Mouse (Mus musculus) ovary, postnatal 10 days (tissue): Measurements from ENCODE around the gene Sik3.
"Not testable (repeated sequence)": the region's sequence is repeated elsewhere in the genome, so short reads cannot be mapped to it uniquely, and the experiment has no call there.

Experiments used
- DNase-seq: peaks from one replicate; pipeline ENCODE4 v3.0.0; 2022; ENCODE audit warnings: low spot score

Gene Sik3

GRCm38 (mm10) chr9:46152067-46153015 is 139.7 kb downstream of the Sik3 start:
- no peak for DNase-seq

GRCm38 (mm10) chr9:46154469-46154868 is 141.8 kb downstream of the Sik3 start:
- DNase-seq = no peak

- no peak for DNase-seq
Observed at GRCm38 (mm10) chr9:46155026-46155425, 142.4 kb downstream of the Sik3 start.

- DNase-seq = not testable (repeated sequence)
Observed at GRCm38 (mm10) chr9:46155818-46156217, 143.2 kb downstream of the Sik3 start.

GRCm38 (mm10) chr9:46156711-46157110 is 144.1 kb downstream of the Sik3 start:
- no peak for DNase-seq

- no peak for DNase-seq
Observed at GRCm38 (mm10) chr9:46158273-46158813, 145.7 kb downstream of the Sik3 start.

GRCm38 (mm10) chr9:46163430-46163829 is 150.8 kb downstream of the Sik3 start:
- no peak for DNase-seq

- DNase-seq = no peak
Observed at GRCm38 (mm10) chr9:46168802-46169201, 156.2 kb downstream of the Sik3 start.

- no peak for DNase-seq
Observed at GRCm38 (mm10) chr9:46172251-46172650, 159.6 kb downstream of the Sik3 start.

- no peak for DNase-seq
Observed at GRCm38 (mm10) chr9:46172953-46173352, 160.3 kb downstream of the Sik3 start.

GRCm38 (mm10) chr9:46173919-46174318 is 161.3 kb downstream of the Sik3 start:
- no peak for DNase-seq

- DNase-seq = no peak
Observed at GRCm38 (mm10) chr9:46174770-46175294, 162.2 kb downstream of the Sik3 start.

GRCm38 (mm10) chr9:46175300-46175699 is 162.7 kb downstream of the Sik3 start:
- DNase-seq = no peak

- no peak for DNase-seq
Observed at GRCm38 (mm10) chr9:46175938-46176375, 163.3 kb downstream of the Sik3 start.

- DNase-seq = no peak
Observed at GRCm38 (mm10) chr9:46176613-46177012, 164.0 kb downstream of the Sik3 start.

- no peak for DNase-seq
Observed at GRCm38 (mm10) chr9:46178595-46178994, 166.0 kb downstream of the Sik3 start.

GRCm38 (mm10) chr9:46181297-46181696 is 168.7 kb downstream of the Sik3 start:
- no peak for DNase-seq

- no peak for DNase-seq
Observed at GRCm38 (mm10) chr9:46184542-46184941, 171.9 kb downstream of the Sik3 start.

GRCm38 (mm10) chr9:46185191-46185590 is 172.6 kb downstream of the Sik3 start:
- DNase-seq = no peak

- no peak for DNase-seq
Observed at GRCm38 (mm10) chr9:46186387-46186786, 173.8 kb downstream of the Sik3 start.

GRCm38 (mm10) chr9:46188370-46188769 is 175.8 kb downstream of the Sik3 start:
- DNase-seq = no peak

- DNase-seq = no peak
Observed at GRCm38 (mm10) chr9:46188956-46189355, 176.3 kb downstream of the Sik3 start.

- no peak for DNase-seq
Observed at GRCm38 (mm10) chr9:46189381-46189780, 176.8 kb downstream of the Sik3 start.
